Mouse (Mus musculus) brown adipose tissue, adult 24 weeks (tissue): ENCODE measurements around the gene Gm42906. TPM values are rescaled to one million over a fixed set of nuclear protein-coding genes. Genes with fewer than 3 reads are reported as not detected.

Experiments
- H3K27ac ChIP-seq: fragments of 200-500 bp; replicated peaks from 2 replicates; pipeline ENCODE4 v1.5.1; 2012; ENCODE audit warnings: low read depth, mild to moderate bottlenecking, low read length
- H3K4me1 ChIP-seq: fragments of 200-500 bp; 2 replicates; pipeline ENCODE4 v1.6.1; 2012; ENCODE audit warnings: low read length, mixed read lengths; ENCODE audit not compliant: control insufficient read depth, insufficient read depth, insufficient read length
- H3K4me3 ChIP-seq: fragments of 200-500 bp; 2 replicates; pipeline ENCODE4 v1.5.1; 2012; ENCODE audit warnings: low read depth, mild to moderate bottlenecking, low read length, moderate library complexity; ENCODE audit not compliant: insufficient read depth
- polyA plus RNA-seq: library from polyadenylated mRNA; stranded (reverse); fragments of >200 nt; gene quantifications from 2 replicates; pipeline ENCODE4 v1.2.4, GENCODE M21; 2012; ENCODE audit not compliant: missing spikeins, insufficient read depth, insufficient read length

Gene Gm42906
- polyA plus RNA-seq, 1 experiment, result not detected

DNA sequence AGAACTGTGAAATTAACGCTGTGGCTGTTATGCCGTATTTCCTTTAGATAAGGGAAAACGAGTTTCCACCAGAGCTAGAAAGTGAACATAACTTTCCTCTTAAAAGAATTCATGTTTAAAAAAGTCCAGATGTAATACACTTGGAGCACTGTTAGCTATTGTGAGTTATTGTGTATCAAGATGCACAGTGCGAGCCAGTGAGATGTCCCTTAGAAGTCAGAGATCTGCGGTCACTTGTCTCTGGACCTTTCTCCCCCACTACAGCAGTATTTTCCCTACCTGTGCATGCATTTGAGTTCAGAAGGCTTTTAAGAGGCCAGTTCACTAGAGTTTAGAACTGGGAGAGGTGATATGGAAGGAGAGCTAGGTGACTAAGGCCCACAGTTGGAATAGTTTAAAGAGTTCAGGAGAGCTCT lies 58.6 kb downstream of the Gm42906 start:
- Histone ChIP-seq H3K27ac (peak overlapping the region; percentile 97), H3K4me1 (peaks cover 2% of the 10 kb centered on the region; the same call in 1 of the 2 replicates), H3K4me3 (peak overlapping the region; percentile 80)

GRCm38 (mm10) chr5:151368395-151369190 lies 59.4 kb downstream of the Gm42906 start:
- H3K4me1 ChIP-seq, result peaks cover 2% of the 10 kb centered on the region; the same call in 1 of the 2 replicates
- H3K4me3 ChIP-seq, result peak overlapping the region; percentile 80
- peak overlapping the region; percentile 97 for H3K27ac ChIP-seq

DNA sequence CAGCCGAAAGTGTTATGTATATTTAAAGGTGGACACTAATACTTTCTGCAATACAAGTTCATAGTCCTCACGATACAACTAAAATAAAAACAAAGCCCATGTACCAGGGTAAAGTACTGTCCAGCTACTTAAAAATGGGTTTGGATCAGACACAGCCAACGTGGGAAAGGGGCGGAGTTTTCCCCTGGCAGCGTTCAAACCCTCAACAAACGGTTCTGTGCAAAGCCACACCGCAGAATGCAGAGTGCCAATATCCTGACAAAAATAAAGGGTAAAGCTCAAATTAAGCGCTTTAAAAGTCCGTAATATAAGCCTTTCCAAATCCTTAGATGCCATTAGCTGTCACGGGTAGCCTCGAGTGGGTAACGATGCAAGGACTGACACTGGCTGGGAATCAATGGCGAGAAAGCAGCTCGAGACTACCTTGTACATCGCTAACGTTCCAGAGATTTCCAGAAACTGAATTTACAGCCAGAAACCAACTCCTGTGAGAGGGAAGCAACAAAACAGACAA lies 60.0 kb downstream of the Gm42906 start:
- H3K4me1 ChIP-seq, result peaks cover 2% of the 10 kb centered on the region; the same call in 1 of the 2 replicates

DNA sequence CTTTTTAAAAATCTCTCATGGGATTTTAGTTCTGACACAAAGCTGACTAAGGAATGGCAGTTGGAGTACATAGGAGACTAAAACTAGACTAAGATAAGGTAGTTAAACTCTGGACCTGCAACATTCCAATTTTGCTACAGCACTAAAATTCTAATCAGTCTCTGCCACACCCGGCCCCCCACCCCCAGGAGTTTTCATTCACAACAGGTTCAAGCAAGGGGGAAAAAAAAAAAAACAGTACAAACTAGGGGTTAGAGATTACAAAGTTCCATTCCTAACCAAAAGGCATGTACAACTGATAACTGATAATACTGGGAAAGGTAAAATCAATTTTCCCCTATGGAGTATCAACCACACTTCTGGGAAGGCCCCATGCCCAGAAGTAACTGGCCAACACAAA lies 60.6 kb downstream of the Gm42906 start:
- Histone ChIP-seq H3K4me1 (peaks cover 2% of the 10 kb centered on the region; the same call in 1 of the 2 replicates), H3K4me3 (peak overlapping the region; percentile 67), H3K27ac (peak overlapping the region; percentile 83)

More for the DNA sequence above, 60.0 kb downstream of the Gm42906 start:
- peak overlapping the region; percentile 83 for H3K27ac ChIP-seq
- peak overlapping the region; percentile 67 for H3K4me3 ChIP-seq

DNA sequence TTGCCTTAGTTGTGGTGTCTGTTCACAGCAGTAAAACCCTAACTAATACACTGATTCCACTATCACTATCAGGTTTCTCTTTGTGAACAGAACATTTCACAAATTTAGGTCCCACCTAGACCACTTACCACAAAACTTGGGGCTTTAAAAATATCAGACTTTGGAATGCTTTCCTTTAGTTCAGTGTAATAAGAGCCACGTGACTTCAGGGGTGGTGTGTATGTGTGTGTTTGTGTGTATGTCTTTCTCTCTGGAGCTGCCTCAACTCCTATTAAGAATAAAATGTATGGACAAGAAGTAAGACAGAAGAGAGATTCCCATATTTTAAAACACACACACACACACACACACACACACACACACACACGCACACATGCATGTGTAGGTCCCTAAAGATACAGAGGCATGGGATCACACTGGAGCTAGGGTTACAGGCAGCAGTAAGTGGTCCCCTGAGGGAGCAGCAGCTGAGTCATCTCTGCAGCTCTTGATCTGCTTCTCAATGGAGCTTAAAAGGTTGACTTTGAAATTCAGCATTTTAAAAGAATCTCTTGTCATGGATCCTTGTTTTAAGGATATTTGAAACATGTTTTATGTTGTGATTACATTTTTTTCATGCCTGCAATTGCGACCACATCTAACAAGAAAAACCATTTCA lies 64.5 kb downstream of the Gm42906 start:
- H3K4me1 ChIP-seq, result peaks cover 2% of the 10 kb centered on the region; the same call in 1 of the 2 replicates
- no peak overlapping the region for H3K27ac ChIP-seq
- no peak overlapping the region for H3K4me3 ChIP-seq

DNA sequence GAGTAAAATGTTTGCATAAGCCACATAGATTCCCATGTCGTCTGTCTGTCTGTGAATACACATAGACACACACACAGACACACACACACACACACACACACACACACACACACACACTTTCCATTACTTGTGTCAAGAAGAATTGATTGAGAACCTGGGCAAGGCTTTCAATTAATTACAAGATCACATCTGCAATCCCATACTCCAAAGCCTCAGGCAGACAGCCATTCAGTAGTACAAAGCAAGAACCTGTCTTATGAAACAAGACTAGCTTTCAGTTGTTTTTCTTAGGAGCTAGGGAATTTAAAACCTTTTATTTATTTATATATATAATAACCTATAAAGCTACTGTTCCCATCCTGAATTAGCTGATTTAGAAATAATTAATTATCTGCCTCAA lies 78.3 kb downstream of the Gm42906 start:
- Histone ChIP-seq H3K4me1 (peaks cover 2% of the 10 kb centered on the region), H3K4me3 (no peak overlapping the region), H3K27ac (no peak overlapping the region)

DNA sequence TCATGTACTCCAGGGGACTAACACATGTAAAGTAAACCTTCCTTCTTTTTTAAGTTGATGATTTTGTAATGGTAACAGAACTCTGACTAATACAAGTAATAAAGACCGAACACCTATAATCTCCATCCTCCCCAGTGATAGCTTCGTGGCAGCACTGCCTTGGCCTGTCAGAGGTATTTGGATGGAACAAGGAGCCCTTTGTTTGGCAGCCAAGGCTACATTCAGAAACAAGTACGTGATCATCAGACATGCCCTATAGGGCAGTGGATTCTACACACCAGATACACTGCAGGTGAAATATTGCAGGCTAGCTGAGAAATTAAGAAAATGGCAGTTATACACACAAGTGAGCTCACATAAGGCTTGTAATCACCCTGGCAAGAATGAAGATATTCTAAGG lies 79.5 kb downstream of the Gm42906 start:
- Histone ChIP-seq H3K27ac (no peak overlapping the region), H3K4me3 (no peak overlapping the region), H3K4me1 (peaks cover 2% of the 10 kb centered on the region)

- peaks cover 2% of the 10 kb centered on the region for H3K4me1 ChIP-seq
- H3K4me3 ChIP-seq, result no peak overlapping the region
- H3K27ac ChIP-seq, result no peak overlapping the region
These were observed 81.3 kb downstream of the Gm42906 start for GRCm38 (mm10) chr5:151346626-151347025.

- Histone ChIP-seq H3K27ac (no peak overlapping the region), H3K4me1 (peaks cover 2% of the 10 kb centered on the region), H3K4me3 (no peak overlapping the region)
These were observed 83.2 kb downstream of the Gm42906 start for GRCm38 (mm10) chr5:151344737-151345136.

DNA sequence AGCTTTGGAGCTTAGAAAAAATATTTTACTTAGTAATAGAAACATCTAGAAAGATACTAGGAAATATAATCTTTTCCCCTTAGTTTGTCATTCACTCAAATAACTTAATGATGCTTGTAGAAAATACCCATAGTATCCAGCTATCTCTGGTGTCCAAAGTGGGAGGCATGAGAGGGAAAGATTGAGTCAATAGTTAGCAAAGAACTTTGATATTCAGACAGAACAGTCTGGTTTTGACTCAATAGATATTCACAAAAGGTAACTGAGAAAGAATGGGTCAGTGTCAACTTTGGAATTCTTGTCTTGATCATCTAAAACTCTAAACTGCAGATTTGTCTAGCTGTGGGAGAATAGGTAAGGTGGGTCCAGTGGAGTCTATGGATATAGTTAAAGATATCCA lies 94.3 kb downstream of the Gm42906 start:
- H3K4me1 ChIP-seq, result no peaks in the 10 kb centered on the region
- H3K4me3 ChIP-seq, result no peak overlapping the region
- no peak overlapping the region for H3K27ac ChIP-seq

GRCm38 (mm10) chr5:151333191-151333594 lies 94.8 kb downstream of the Gm42906 start:
- Histone ChIP-seq H3K4me1 (no peaks in the 10 kb centered on the region), H3K4me3 (no peak overlapping the region), H3K27ac (no peak overlapping the region)

DNA sequence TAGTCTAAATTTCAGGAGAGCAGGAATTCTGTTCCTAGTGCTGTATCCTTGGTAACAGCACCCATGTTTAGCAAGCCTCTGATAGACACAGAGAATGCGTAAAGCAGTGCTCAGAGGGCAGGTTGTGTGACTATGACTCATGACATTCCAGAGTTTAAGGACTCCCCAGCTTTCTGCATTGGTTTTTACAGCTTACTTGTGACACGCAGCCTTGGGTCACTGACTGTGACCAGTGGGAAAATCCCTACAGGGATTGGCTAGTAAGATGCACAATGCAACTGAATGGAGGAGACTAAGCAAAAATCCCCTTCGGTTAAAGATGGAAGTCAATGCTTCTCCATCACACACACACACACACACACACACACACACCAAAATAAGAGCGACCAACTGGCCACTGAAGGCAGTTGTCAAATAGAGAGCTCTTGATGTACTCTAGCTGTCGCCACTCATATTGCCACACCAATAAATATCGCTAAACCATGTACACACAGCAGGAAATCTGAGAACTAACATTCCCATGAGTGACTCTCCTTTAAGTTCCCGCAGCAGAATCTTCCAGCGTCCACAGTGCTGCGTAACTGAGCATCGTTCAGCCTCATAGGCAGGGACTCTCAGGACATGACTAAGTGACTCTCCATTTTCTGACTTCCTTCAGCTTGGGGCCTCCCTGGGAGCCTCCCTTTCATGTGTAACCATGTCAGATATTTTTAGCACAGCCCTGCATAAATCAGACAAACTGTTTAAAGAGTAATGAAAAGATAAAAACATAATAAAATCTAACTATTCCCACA lies 112.0 kb downstream of the Gm42906 start:
- H3K27ac ChIP-seq, result no peak overlapping the region
- no peak overlapping the region for H3K4me3 ChIP-seq
- H3K4me1 ChIP-seq, result peaks cover 4% of the 10 kb centered on the region; the same call in 1 of the 2 replicates

- H3K4me3 ChIP-seq, result no peak overlapping the region
- no peak overlapping the region for H3K27ac ChIP-seq
- no peaks in the 10 kb centered on the region for H3K4me1 ChIP-seq
These were observed 127.7 kb downstream of the Gm42906 start for GRCm38 (mm10) chr5:151300286-151300685.

DNA sequence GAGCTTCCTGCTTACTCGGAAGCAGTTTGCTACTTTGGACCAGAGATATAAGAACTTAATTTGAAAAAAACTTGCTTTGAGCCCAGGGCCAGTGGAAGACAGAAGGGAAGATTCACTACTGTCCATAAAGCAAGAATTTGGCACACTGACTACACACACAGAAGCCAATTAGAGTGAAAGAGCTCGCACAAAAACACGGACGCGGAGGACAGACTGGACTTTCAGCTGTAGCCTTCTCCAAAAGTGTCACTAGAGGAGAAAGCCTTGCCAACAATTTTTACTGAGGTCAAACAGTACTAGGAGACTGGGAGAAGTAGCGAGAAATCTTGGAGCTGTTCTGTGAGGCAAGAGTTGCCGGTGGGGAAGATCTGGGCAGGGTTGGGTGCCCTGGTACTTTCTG lies 128.4 kb downstream of the Gm42906 start:
- Histone ChIP-seq H3K4me3 (no peak overlapping the region), H3K4me1 (no peaks in the 10 kb centered on the region)

DNA sequence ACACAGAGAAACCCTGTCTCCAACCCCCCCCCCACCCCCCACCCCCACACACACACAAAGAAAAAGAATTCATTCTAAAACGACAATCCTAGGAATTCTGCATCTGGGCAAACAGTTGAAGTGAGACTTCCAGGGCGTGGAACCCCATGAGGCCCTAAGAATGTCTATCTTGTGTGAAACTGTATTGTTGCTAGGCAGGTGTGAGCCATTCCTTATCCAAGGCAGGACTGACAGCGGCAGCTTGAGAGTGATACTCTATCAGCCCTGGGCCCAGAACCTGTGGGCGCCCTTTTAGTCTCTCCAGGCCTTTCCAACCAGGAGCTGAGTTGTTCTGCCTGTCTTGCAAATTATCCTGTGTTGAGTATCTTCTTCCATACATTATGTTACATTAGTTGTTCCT lies 129.6 kb downstream of the Gm42906 start:
- no peak overlapping the region for H3K4me3 ChIP-seq
- H3K27ac ChIP-seq, result no peak overlapping the region

More for the DNA sequence above, 128.4 kb downstream of the Gm42906 start:
- H3K27ac ChIP-seq, result peak overlapping the region; percentile 41

More for the DNA sequence above, 129.6 kb downstream of the Gm42906 start:
- no peaks in the 10 kb centered on the region for H3K4me1 ChIP-seq
